Mouse (Mus musculus) embryonic fibroblast, embryonic 13.5 days (primary cell): ENCODE results near the gene Gstm3.

Experiments used
- CTCF ChIP-seq: IDR thresholded peaks from 2 replicates; pipeline ENCODE4 v1.5.1; 2011; ENCODE audit warnings: mild to moderate bottlenecking, control low read depth, low read length, moderate library complexity, borderline replicate concordance; ENCODE audit not compliant: insufficient read depth
- POLR2A ChIP-seq: IDR thresholded peaks from 2 replicates; pipeline ENCODE4 v1.6.1; 2011; ENCODE audit warnings: low read depth, mild to moderate bottlenecking, control low read depth, low read length, moderate library complexity

DNA sequence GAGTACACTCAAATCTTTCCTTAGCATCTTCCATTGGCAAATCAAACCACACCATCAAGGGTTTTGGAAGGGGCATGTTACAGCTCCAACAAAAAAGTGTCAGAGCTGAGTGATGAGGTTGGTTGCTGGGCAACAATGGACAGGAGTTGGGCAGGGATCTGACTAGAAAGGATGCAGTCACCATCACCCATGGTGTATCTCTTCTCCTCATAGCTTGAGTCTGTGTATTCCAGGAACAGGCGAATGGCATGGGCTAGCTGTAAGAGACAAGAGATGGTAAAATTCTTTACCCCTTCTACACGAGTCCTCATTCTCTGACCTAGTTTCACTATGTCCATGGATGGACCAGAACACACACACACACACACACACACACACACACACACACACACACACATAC lies 37.9 kb downstream of the Gstm3 start:
- TF ChIP-seq CTCF = no peak
- TF ChIP-seq POLR2A = no peak
